Mouse (Mus musculus): ENCODE measurements around the gene Dek.
A peak's percentile ranks its signal among the peaks of the same experiment; 100 is the strongest.

The Dek gene

DNA sequence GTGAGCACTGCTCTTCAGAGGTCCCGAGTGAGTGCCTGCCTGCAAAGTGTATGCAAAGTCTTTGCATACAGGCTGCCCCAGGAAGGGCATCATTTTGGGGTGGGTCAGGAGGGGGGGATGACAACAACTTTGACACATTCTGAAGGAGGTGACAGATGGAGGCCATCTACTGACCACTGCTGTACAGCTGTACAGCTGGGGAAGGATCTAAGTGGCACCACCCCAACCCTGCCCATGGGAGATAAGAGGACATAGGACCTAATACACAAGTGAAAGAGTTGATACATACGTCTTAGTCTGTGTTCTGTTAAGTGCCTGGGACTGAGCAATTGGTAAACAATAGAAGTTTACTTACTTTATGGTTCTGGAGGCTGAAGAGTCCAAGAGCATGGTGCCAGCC is 3.2 kb upstream of the Dek start:
- DNase-seq (ENCODE audit: low spot score), result no peak

DNA sequence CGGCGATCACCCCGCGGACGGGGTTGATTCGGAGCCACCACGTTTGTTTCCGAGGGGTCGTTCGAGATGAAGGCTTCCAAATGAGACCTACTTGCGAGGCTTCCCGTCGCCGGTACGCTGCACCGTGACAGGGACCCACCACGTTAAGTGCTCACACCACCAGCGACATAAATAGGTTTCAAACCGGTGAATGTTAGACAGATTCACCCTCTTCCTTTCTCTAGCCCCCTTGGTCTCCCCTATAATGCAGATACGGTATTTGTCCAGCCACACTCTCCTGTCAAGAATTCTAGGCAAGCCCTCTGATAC is 533 bp upstream of the Dek start:
- DNase-seq (ENCODE audit: low spot score), result no peak

DNA sequence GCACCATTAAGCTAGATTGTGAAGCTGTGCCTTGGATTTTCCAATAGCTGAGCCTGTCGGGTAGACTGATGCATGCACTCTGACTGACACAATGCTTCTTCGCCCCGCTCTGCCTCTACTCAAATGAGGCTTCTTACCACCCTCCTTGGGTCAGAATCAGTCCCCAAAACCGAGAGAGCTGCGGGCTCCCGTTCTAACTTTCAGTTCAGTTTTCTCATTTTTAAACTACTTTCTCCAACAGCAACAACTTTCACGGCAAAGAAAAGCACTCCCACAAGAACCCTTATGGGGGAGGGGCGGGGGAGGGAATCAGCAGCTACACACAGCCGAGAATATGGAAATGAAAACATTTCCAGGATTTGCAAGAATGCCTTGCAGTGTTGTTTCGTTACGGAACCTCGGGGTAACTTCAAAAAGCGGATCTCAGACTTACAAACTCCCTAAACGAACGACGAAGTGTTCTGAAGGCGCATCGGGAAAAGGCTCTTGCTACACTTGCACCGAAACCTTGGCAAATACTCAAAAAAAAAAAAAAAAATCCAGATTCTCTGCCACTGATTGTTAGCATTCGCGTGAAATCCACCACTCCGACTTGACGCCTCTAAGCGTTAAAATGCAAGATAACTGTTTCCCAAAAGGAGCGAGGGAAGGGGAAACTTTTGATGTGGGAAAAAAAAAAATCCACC is 1.0 kb downstream of the Dek start:
- peak; percentile 10 for DNase-seq (ENCODE audit: low spot score)

- DNase-seq (ENCODE audit: low spot score), result no peak
Measured at GRCm38 (mm10) chr13:47104146-47104545, 1.9 kb downstream of the Dek start.

GRCm38 (mm10) chr13:47100587-47100986 is 5.4 kb downstream of the Dek start:
- DNase-seq (ENCODE audit: low spot score), result no peak

DNA sequence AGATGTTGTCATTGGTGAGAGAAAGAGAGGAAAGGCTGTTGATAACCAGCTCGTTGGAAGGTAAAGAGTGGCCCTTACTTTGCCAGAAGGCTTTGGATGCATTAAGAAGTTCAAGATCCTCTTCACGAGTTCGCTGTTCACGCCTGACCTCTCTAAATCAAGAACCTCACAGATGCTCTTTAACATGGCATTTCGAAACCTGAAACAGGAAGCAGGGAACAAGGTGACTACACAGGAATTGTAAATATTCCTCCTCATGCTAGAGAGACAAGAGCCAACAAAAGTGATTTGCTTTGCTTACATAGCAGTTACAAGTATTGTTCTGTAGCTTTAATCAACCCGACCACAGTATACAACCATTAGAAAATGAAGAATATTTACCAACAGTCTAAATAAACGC is 6.7 kb downstream of the Dek start:
- no peak for DNase-seq (ENCODE audit: low spot score)

DNA sequence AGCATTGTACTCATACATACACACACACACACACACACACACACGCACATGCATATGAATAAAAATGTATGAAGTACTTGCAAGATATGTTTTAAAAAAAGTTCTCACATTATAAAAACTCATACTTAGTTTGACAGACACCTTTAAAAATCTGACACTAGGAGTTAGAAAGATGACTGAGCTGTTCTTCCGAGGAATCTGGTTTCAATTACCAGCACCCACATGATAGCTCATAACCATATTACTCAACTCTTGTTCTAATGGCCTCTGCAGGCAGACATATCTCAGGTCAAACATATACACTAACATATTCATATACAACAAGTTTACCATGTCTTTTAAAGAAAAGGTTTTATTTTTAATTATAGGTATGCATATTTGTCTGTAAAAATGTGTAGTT is 9.4 kb downstream of the Dek start:
- no peak for DNase-seq (ENCODE audit: low spot score)

- no peak for DNase-seq (ENCODE audit: low spot score)
Measured at GRCm38 (mm10) chr13:47093791-47094190, 12.2 kb downstream of the Dek start.

GRCm38 (mm10) chr13:47089271-47089670 is 16.7 kb downstream of the Dek start:
- DNase-seq (ENCODE audit: low spot score), result no peak

DNA sequence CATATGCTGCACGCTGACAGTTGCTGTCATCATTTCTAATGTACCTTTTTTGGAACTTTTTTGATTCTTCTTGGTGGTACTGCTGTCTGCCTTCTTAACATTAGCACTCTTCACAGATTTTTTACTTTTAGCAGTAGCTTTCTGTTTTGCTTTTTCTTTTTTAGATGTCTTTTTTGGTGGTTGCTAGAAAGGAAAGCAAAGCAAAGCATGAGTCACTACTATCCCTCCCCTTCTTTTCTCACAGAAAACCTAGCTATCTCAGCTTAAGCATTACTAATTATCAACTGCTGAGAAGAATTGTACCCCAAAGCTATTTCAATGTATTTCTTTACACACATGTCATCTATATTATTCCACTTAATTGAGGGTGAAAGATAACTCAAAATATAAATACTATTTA is 17.6 kb downstream of the Dek start:
- DNase-seq (ENCODE audit: low spot score), result no peak

GRCm38 (mm10) chr13:47080905-47081505 is 25.0 kb downstream of the Dek start:
- no peak for DNase-seq (ENCODE audit: low spot score)

DNA sequence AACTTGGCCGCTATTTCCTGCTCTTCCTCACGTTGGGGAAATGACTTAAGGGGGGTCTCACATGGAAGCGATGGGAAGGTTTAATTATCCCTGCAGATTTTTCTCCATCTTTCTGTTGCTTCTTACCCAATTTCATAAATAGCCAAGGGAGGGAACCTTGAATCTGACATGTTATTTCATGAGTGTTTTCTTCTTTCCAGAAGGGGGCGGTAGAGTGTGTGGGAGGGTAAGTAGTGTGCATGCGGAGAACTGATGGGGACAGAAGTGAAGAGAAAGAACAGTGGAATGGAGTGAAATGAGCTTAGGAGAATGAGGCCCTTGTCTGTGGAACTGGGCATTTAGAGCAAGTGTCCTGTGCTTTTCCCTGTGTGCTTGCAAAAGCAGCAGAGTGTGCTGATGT is 27.2 kb downstream of the Dek start:
- no peak for DNase-seq (ENCODE audit: low spot score)

- DNase-seq (ENCODE audit: low spot score), result no peak
Measured at GRCm38 (mm10) chr13:47077367-47077766, 28.6 kb downstream of the Dek start.

DNA sequence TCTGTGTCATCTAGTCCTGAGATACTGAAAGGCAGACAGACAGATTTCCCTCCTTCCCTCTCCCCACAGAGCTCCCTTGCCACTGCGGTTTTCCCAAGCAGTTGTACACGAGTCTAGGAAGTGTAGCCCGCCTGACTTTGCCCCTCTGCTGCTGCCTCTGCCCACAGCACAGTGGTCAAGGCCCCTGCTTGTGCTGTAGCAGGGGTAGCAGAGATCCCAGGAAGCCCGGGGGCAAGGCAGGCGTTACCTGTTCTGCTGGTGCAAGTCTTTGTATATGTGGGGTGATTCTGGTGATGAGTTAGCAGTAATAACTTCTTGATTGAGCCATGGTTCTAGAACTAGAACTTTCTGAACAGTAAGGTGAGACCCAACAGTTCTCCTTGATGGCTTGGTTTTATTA is 29.8 kb downstream of the Dek start:
- DNase-seq (ENCODE audit: low spot score), result no peak

DNA sequence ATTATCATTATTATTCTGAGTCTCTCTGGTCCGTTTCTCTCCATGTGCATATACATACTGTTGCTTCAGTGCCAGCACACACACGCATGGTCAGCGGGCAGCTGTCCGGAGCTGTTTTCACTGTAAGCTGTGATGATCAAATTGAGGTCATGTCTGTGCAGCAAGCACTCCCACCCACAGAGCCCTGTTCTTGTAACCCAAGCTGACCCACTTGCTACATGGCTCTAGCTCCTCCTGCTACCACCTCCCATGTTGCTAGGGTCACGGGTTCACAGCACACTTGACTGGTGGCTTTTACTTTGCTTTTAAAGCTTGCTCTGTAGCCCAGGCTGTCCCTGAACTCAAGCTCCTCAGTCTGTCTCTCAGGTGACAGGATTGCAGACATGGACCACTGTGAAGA is 33.5 kb downstream of the Dek start:
- no peak for DNase-seq (ENCODE audit: low spot score)

GRCm38 (mm10) chr13:47071871-47072270 is 34.1 kb downstream of the Dek start:
- DNase-seq (ENCODE audit: low spot score), result no peak

DNA sequence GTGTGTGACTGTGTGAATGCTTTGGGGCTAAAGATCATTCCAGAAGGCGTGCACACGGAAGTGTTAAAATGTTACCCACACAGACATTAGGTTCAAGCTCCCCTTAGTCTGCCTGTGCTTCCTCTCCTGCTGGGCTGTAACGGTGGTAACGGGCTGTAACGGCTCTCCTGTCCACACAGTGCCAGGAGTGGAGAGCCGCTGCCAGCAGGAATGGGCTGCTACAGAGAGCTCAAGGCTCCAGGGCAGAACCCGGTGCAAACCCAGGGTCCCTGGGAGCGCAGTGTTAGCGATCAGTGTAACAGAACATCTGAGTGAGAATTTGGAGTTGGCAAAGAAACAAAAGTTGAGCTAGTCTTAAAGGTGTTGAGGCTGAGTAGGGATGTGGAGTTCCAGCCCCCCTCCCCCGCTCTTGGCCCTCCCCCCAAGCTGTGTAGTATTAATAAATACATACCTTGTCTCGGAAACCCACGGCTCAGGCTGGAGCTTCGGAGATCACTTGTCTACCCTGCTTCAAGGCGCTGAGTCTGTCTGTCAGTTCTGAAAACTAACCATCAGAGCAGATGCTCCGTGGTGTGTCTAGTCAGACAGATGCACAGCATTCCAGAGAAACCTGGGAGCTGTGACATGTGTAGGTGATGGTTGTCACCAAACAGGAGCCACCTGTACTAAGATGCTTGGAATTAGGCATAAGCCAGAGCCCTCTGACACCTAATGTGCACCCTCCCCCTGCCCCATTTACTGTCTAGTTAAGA is 35.5 kb downstream of the Dek start:
- no peak for DNase-seq (ENCODE audit: low spot score)

- DNase-seq (ENCODE audit: low spot score), result no peak
Measured at GRCm38 (mm10) chr13:47067001-47067400, 39.0 kb downstream of the Dek start.

- DNase-seq (ENCODE audit: low spot score), result no peak
Measured at GRCm38 (mm10) chr13:47066516-47066915, 39.5 kb downstream of the Dek start.

DNA sequence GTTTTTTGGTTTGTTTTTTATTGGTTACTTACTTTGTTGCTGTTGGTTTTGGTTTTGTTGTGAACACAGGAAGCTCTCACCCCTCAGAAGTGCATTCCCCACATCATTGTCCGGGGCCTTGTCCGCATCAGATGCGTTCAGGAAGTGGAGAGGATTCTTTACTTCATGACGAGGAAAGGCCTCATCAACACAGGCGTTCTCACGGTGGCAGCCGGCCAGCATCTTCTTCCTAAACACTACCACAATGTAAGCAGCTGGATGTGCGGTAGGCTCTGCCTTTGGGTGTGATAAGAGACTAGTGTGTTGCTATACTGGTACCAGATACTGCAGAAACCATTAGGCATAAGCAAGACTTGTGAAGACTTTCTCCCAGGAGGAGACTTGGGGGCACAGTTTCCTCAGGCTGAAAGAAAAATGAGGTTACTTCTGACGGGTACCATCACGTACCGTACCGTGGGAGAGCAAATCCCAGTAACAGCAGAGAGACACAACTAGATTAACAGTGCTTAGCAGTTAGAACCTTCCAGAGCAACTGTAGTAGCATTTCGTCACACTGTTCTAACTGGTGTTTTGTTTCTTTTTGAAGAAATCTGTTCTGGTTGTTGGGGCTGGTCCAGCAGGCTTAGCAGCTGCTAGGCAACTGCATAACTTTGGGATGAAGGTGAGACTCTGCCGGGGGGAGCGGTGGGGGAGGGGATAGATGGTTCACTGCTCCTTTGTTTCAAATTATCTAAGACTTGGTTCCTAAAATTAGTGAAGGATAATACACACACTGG is 41.8 kb downstream of the Dek start:
- DNase-seq (ENCODE audit: low spot score), result no peak

- no peak for DNase-seq (ENCODE audit: low spot score)
Measured at GRCm38 (mm10) chr13:47062756-47063155, 43.2 kb downstream of the Dek start.

- DNase-seq (ENCODE audit: low spot score), result no peak
Measured at GRCm38 (mm10) chr13:47056781-47057180, 49.2 kb downstream of the Dek start.

- DNase-seq (ENCODE audit: low spot score), result no peak
Measured at GRCm38 (mm10) chr13:47056126-47056525, 49.9 kb downstream of the Dek start.

All from ovary, postnatal 14 days (tissue).